Mouse (Mus musculus) B cell, adult 2 months (primary cell): Measurements from ENCODE around the gene Tgif2lx2.
"Not testable (repeated sequence)": the region's sequence is repeated elsewhere in the genome, so short reads cannot be mapped to it uniquely, and the experiment has no call there.

Experiments
- DNase-seq, 2 experiments: peaks; one replicate each; pipeline ENCODE4 v3.0.0; 2022

Gene Tgif2lx2

DNA sequence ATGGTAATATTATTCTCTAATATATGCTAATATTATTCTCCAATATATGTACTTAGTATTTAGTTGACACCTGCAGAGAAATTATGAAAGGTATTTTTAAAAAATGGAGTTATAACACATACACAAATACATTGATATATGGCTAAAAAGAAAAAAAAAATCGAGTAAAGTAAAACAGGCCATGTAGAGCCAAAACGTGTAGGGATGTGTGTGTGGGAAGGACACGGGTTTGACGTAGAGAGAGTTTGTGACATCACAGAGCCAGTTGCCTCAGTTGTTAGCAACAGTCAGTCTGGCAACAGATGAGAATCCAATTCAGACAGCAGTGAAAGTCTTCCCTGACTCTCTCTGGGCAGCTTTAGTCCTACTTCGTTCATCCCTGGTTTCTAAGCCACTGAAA, at the start of gene Tgif2lx2:
Gene Tgif2lx2, plus strand, starts transcription at position 301 of the 400 bp plus-strand sequence.
- DNase-seq: not testable (repeated sequence)
